Mouse (Mus musculus) megakaryocyte, embryonic 14.5 days (primary cell): ENCODE data around the gene Dpm3.

Source experiments
- FLI1 ChIP-seq: IDR thresholded peaks from 2 replicates; pipeline ENCODE4 v1.6.1; 2012; ENCODE audit warnings: low read length, inconsistent platforms, mixed read lengths
- GATA1 ChIP-seq: IDR thresholded peaks from 3 replicates; pipeline ENCODE4 v1.6.1; 2012; ENCODE audit warnings: mixed read lengths, low read length, inconsistent platforms, borderline replicate concordance

GRCm38 (mm10) chr3:89219546-89219945 is 39.6 kb upstream of the Dpm3 start:
- TF ChIP-seq GATA1 (no peak), FLI1 (no peak)
